Mouse (Mus musculus) fibroblast of lung, adult 2 months (primary cell): ENCODE measurements at regions not wholly inside any gene's neighbourhood (a gene's known extent, or its start where the extent isn't known, plus 50 kb on each side); places are given as distances from the start of the nearest gene placed in this dataset.

ENCODE experiments used
- DNase-seq: peaks from one replicate; pipeline ENCODE4 v3.0.0-alpha.2; 2011; ENCODE audit warnings: low read depth

- no peak for DNase-seq
Measured at GRCm38 (mm10) chr4:24154418-24154817, 341.8 kb upstream of the Mms22l start.

- no peak for DNase-seq
Measured at GRCm38 (mm10) chr4:24173750-24174149, 322.5 kb upstream of the Mms22l start.

- no peak for DNase-seq
Measured at GRCm38 (mm10) chr4:24213262-24214036, 282.8 kb upstream of the Mms22l start.

GRCm38 (mm10) chr4:24214037-24214362 lies 282.3 kb upstream of the Mms22l start:
- no peak for DNase-seq

- no peak for DNase-seq
Measured at GRCm38 (mm10) chr4:24218383-24218934, 277.8 kb upstream of the Mms22l start.

DNA sequence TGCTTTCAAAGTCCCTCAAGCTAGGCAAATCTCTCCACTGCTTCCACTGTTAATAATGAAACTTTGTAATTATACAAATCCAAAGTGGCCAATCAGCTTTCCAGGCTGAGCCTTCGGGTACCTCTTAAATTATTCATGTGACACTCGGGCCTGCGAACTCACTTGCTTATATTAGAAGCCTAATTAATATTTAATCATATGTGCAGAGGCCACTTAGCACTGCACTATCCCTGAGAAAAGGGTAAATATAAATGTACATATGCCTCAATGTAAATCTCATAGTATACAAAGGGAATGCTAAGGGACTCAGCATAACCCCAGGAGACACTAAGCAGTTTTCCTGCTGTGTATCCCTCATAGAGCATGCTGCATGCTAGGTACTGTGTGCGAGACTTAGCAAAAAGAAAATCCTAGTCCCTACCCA lies 277.2 kb upstream of the Mms22l start:
- DNase-seq = no peak

- no peak for DNase-seq
Measured at GRCm38 (mm10) chr4:24219583-24219982, 276.7 kb upstream of the Mms22l start.

DNA sequence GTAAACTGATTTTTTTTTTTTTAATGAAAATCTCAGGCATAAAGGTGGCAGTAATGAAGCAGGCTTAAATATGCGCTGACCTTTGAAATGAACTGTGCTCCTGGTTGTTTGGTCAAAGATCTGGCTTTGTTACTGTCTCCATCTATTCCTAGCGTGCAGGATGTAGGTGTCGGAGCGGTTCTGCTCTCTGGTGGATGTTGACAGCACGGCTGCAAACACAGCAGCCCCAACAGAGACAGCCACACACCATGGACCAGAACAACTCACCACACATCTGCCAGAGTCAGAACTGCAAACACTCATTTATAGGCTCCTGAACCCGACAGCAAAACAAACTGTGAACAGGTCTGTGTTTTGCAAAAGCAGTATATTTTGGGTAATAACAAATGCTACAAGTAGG lies 251.1 kb upstream of the Mms22l start:
- no peak for DNase-seq

- no peak for DNase-seq
Measured at GRCm38 (mm10) chr4:24248142-24249054, 247.9 kb upstream of the Mms22l start.

DNA sequence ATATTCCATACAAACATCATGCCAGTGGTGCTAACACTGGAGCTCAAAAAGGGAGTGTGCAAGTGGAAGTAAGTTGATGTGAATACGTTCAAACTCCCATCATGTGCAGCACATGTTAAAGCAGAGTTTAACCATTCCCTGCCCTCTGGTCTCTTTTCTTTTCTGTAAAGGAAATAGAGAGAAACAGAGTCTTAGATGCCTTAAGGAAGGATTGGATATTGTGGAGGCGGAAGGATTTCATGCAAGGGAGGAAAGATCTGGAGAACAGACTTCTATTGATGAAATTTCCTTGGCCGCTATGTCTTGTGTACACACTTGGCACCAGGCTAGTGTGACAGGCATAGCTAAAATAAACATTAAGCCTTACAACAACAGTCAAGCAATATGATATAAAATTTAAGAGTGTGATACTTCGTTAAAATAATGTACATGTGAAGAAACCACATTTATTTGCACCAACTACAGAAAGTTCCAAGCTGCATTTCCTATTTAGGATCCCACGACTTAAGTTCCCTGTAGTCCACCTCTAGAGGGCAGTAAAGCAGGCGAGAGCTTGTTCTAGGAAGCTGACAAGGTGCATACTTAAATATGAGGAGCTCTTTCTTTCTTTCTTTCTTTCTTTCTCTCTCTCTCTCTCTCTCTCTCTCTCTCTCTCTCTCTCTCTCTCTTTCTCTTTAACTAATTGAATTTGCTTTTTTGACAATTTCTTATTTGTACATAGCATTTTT lies 246.8 kb upstream of the Mms22l start:
- DNase-seq = peak; percentile 10

DNA sequence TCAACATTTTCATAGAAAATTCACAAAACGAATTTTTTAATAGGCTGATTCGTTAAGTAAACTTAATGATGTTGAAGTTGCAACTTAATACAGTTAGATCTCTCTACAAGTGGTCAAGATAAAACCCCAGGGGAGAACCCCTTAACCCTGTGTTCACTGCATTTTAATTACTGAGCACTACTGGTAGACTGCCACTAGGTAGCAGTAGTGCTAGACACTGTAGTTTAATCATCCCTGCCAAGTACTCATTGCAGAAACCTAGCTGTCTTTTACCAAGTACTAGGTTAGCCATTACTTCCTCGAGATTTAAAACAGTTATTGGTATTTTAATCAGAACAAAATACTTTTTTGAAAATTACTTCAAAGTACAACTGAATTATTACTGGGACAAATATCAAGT lies 218.1 kb upstream of the Mms22l start:
- DNase-seq = no peak
